Mouse (Mus musculus) liver, embryonic 16.5 days (tissue): Measurements from ENCODE around the gene Card11. TPM values are rescaled to one million over a fixed set of nuclear protein-coding genes. Genes with fewer than 3 reads are reported as not detected.

Source experiments
- ATAC-seq: fragments of 200-750 bp; cut with Nextera tagmentation; 2 replicates; pipeline ENCODE4 v1.8.0; 2017; ENCODE audit warnings: low read depth, mild to moderate bottlenecking, moderate number of reproducible peaks, moderate library complexity
- H3K27ac ChIP-seq: fragments of 300-500 bp; sonication (generic); 2 replicates; pipeline ENCODE4 v1.5.1; 2014; ENCODE audit warnings: mild to moderate bottlenecking, low read length
- H3K27me3 ChIP-seq: fragments of 300-500 bp; sonication (generic); 2 replicates; pipeline ENCODE4 v1.6.1; 2014; ENCODE audit warnings: low read depth, low read length, mixed read lengths; ENCODE audit not compliant: control insufficient read depth, insufficient read depth
- H3K36me3 ChIP-seq: fragments of 300-500 bp; sonication (generic); 2 replicates; pipeline ENCODE4 v1.6.1; 2014; ENCODE audit warnings: mild to moderate bottlenecking; ENCODE audit not compliant: control insufficient read depth, insufficient read depth
- H3K4me1 ChIP-seq: fragments of 300-500 bp; sonication (generic); 2 replicates; pipeline ENCODE4 v1.6.1; 2014; ENCODE audit warnings: low read depth, low read length, mixed read lengths; ENCODE audit not compliant: control insufficient read depth
- H3K4me2 ChIP-seq: fragments of 300-500 bp; sonication (generic); 2 replicates; pipeline ENCODE4 v1.6.1; 2014; ENCODE audit warnings: low read depth, low read length, mixed read lengths
- H3K4me3 ChIP-seq: fragments of 300-500 bp; sonication (generic); 2 replicates; pipeline ENCODE4 v1.5.1; 2014; ENCODE audit warnings: low read depth, mild to moderate bottlenecking, low read length
- H3K9ac ChIP-seq: fragments of 300-500 bp; sonication (generic); 2 replicates; pipeline ENCODE4 v1.6.1; 2014; ENCODE audit warnings: low read depth, low read length
- H3K9me3 ChIP-seq: fragments of 300-500 bp; sonication (generic); replicated peaks from 2 replicates; pipeline ENCODE4 v1.6.1; 2016; ENCODE audit warnings: low read length; ENCODE audit not compliant: control insufficient read depth
- WGBS: fragments of 180-500 bp; shearing (Covaris S2); extraction: QIAGEN DNeasy Blood & Tissue Kit; methylation state at CpG from one replicate; pipeline ENCODE4 v1.1.7; 2014; ENCODE audit not compliant: insufficient replicate concordance; 5-methylcytosine and 5-hydroxymethylcytosine counted together
- polyA plus RNA-seq: library from polyadenylated mRNA; unstranded; fragments of >200 nt; fragmentation: Nextera tagmentation; extraction: Ambion mirVana; gene quantifications from 2 replicates; pipeline ENCODE4 v1.2.1, GENCODE M21; 2015

The Card11 gene
- polyA plus RNA-seq, 1 experiment from 2014 or later, result 0.08 TPM

- Histone ChIP-seq H3K27me3 (no peaks in the 10 kb centered on the region), H3K4me1 (no peaks in the 10 kb centered on the region), H3K4me2 (no peak overlapping the region), H3K9me3 (no peaks in the 10 kb centered on the region), H3K36me3 (no peaks in the 10 kb centered on the region), H3K9ac (no peak overlapping the region), H3K4me3 (no peak overlapping the region), H3K27ac (no peak overlapping the region)
- ATAC-seq, result 0 out of 2 replicates have a peak, but pooled peaks have one; percentile 7
- WGBS, result 43% methylated on average over 3 of the region's 3 CpGs
These were observed 3.8 kb upstream of the Card11 start for GRCm38 (mm10) chr5:141004078-141004763.

- H3K27ac ChIP-seq, result no peak overlapping the region
- H3K36me3 ChIP-seq, result no peaks in the 10 kb centered on the region
- ATAC-seq, result no peak
- H3K4me1 ChIP-seq, result no peaks in the 10 kb centered on the region
- H3K9ac ChIP-seq, result no peak overlapping the region
- no peaks in the 10 kb centered on the region for H3K27me3 ChIP-seq
- H3K9me3 ChIP-seq, result no peaks in the 10 kb centered on the region
- H3K4me2 ChIP-seq, result no peak overlapping the region
- no peak overlapping the region for H3K4me3 ChIP-seq
- 56% methylated on average over 7 of the region's 7 CpGs for WGBS
These were observed 1.2 kb downstream of the Card11 start for GRCm38 (mm10) chr5:140999178-140999672.

GRCm38 (mm10) chr5:140997767-140998166 is 2.6 kb downstream of the Card11 start:
- Histone ChIP-seq H3K36me3 (no peaks in the 10 kb centered on the region), H3K27me3 (no peaks in the 10 kb centered on the region), H3K9ac (no peak overlapping the region), H3K4me1 (no peaks in the 10 kb centered on the region), H3K9me3 (no peaks in the 10 kb centered on the region), H3K4me2 (no peak overlapping the region), H3K4me3 (no peak overlapping the region), H3K27ac (no peak overlapping the region)
- no peak for ATAC-seq
- WGBS, result 63% methylated on average over 4 of the region's 4 CpGs

DNA sequence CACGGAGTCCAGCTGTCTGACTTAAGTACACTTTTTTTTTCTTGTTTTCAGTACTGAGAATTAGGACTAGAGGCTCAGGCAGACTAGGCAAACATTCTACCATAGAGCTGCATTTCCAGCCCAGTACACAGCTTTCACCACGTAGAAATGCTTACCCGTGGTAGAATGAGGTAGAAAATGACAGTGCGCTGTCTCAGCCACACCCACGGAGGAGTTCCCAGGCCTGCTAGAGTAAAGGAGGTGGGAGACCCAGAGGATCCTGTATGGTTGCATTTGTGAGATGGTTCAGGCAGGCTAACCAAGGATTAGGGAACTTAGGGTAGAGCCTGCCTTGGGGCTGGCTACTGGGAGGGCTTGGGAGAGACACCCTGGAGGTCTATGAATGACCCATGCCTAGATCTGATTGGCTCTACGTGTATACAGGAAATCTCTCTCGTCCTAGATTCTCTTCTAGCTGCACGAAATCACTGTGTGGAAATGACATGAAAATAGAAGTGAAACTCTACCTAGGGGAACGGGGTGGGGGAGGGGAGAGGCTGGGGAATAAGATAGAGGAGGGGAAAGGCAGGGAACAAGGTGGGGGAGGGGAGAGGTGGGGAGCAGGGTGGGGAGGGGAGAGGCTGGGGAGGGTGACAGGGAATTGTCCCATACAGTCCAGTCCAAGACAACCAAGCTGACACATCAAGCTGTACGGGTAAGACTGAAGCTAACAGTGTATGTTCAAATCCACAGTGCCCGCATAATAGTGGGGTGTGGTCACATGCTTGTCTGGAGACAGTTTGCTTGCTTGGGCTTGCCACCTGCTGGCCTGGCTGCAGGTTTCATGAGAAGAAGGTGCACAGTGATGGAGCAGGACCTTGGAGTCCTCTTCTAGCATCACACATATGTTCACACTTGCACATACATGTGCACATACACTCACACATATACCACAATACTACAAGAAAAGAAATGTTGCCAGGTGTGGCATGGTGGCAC is 8.0 kb downstream of the Card11 start:
- no peak overlapping the region for H3K4me3 ChIP-seq
- 44% methylated on average over 11 of the region's 11 CpGs for WGBS
- no peak for ATAC-seq
- no peak overlapping the region for H3K9ac ChIP-seq
- no peak overlapping the region for H3K4me2 ChIP-seq
- H3K4me1 ChIP-seq, result no peaks in the 10 kb centered on the region
- no peaks in the 10 kb centered on the region for H3K36me3 ChIP-seq
- H3K27me3 ChIP-seq, result no peaks in the 10 kb centered on the region
- no peak overlapping the region for H3K27ac ChIP-seq
- no peaks in the 10 kb centered on the region for H3K9me3 ChIP-seq

- H3K27me3 ChIP-seq, result no peaks in the 10 kb centered on the region
- ATAC-seq, result no peak
- WGBS, result 77% methylated on average over 9 of the region's 9 CpGs
- no peaks in the 10 kb centered on the region; the same call in 1 of the 2 replicates for H3K4me1 ChIP-seq
- no peak overlapping the region for H3K4me3 ChIP-seq
- no peak overlapping the region for H3K4me2 ChIP-seq
- no peak overlapping the region for H3K9ac ChIP-seq
- H3K36me3 ChIP-seq, result no peaks in the 10 kb centered on the region
- no peaks in the 10 kb centered on the region for H3K9me3 ChIP-seq
- H3K27ac ChIP-seq, result no peak overlapping the region
These were observed 14.9 kb downstream of the Card11 start for GRCm38 (mm10) chr5:140985311-140986050.

- no peak overlapping the region for H3K27ac ChIP-seq
- 34% methylated on average over 6 of the region's 6 CpGs for WGBS
- no peak overlapping the region for H3K9ac ChIP-seq
- no peaks in the 10 kb centered on the region for H3K36me3 ChIP-seq
- H3K27me3 ChIP-seq, result no peaks in the 10 kb centered on the region
- no peak overlapping the region for H3K4me2 ChIP-seq
- no peak overlapping the region for H3K4me3 ChIP-seq
- H3K9me3 ChIP-seq, result no peaks in the 10 kb centered on the region
- ATAC-seq, result no peak
- H3K4me1 ChIP-seq, result no peaks in the 10 kb centered on the region; the same call in 1 of the 2 replicates
These were observed 19.0 kb downstream of the Card11 start for GRCm38 (mm10) chr5:140981370-140981805.

DNA sequence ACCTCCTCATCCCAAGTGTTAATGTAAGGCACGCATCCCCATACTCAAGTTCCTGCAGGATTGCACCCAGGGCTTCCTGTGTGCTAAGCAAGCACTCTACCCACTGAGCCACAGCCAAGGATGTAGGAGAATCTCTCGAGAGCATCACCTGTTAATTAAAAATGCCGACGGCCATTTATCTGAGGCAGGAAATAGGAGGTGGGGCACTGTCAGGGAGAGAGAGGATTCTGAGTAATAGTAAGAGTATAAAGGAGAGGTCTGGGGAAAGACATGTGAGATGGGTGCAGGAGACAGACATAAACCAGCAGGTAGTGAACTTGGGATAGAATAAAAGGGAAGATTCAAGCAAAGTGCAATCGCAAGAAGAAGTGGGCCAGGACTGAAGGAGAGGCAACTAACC is 19.6 kb downstream of the Card11 start:
- Histone ChIP-seq H3K4me3 (no peak overlapping the region), H3K27ac (no peak overlapping the region), H3K4me2 (no peak overlapping the region), H3K9ac (no peak overlapping the region), H3K36me3 (no peaks in the 10 kb centered on the region), H3K9me3 (no peaks in the 10 kb centered on the region), H3K27me3 (no peaks in the 10 kb centered on the region), H3K4me1 (no peaks in the 10 kb centered on the region; the same call in 1 of the 2 replicates)
- ATAC-seq, result no peak
- 58% methylated on average over 5 of the region's 5 CpGs for WGBS

- no peaks in the 10 kb centered on the region for H3K27me3 ChIP-seq
These were observed 20.3 kb downstream of the Card11 start for GRCm38 (mm10) chr5:140980051-140980450.

More at GRCm38 (mm10) chr5:140980051-140980450, 20.3 kb downstream of the Card11 start:
- H3K4me1 ChIP-seq, result no peaks in the 10 kb centered on the region; the same call in 1 of the 2 replicates
- no peak overlapping the region for H3K9ac ChIP-seq
- no peak overlapping the region for H3K27ac ChIP-seq
- H3K9me3 ChIP-seq, result no peaks in the 10 kb centered on the region
- WGBS, result 56% methylated on average over 2 of the region's 2 CpGs
- no peak overlapping the region for H3K4me2 ChIP-seq
- H3K36me3 ChIP-seq, result no peaks in the 10 kb centered on the region
- ATAC-seq, result no peak
- H3K4me3 ChIP-seq, result no peak overlapping the region
